Comparison of ENCODE assay signal across 8 mouse cellular contexts in the genomic region with DNA sequence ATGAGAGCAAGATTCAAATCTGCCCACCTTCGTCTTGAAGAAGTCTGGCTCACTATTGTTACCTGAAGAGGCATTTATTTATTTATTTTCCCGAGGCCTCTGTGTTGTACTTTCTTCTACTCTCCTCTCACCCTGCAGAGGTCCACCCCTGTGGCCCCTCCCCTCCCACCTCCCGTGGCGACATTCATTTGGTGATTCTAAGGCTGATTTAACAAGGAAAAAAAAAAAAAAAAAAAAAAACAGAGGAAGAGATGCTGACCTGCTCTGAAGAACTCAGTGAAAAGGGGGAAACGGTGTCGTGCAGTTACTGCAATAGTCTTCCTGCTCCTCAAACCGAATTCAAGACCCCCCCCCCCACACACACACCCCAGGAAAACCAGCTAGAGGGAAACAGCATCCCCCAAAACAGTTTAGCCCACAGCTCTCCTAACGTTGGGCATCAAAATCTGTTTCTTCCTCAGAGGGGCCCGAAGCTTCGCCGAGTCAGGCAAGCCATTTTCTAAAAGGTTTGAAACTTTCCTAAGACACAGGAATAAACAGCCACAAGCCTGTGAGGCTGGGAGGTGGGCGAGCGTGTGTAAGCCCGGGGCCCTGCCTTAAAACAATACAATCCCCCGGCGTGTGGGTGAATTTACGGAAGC. TPM values are rescaled to one million over a fixed set of nuclear protein-coding genes. Genes with fewer than 3 reads are reported as not detected.
DNase-seq lines count a peak whose midpoint lies in the region; ATAC-seq and TF ChIP-seq lines count a peak whose summit lies in the region.

No protein-coding gene starts in this region.

- H3K4me1 ChIP-seq in spleen, adult 2 months (ENCODE audit: control insufficient read depth, insufficient read depth, insufficient read length) = no peaks in the 10 kb centered on the region
- H3K4me1 ChIP-seq in limb, embryonic 14.5 days (ENCODE audit: control insufficient read depth, insufficient read depth, low read length) = peaks cover 12% of the 10 kb centered on the region; the same call in 1 of the 2 replicates
- peaks cover 10% of the 10 kb centered on the region; the same call in 1 of the 2 replicates for H3K4me1 ChIP-seq in stomach, embryonic 15.5 days

- no peak for TF ChIP-seq CTCF in spleen, adult 2 months (IDR thresholded peaks at IDR 0.05; ENCODE audit: extremely low read depth, insufficient read depth, insufficient read length, insufficient replicate concordance)

- peak overlapping the region; percentile 95 for H3K4me2 ChIP-seq in limb, embryonic 14.5 days (replicated peaks; ENCODE audit: low read depth, low read length, severe bottlenecking)
- H3K4me2 ChIP-seq in stomach, embryonic 15.5 days = peak overlapping the region; percentile 98

- under 1% methylated on average over 17 of the region's 17 CpGs for WGBS in spleen, adult 2 months
- under 1% methylated on average over 17 of the region's 17 CpGs for WGBS in limb, embryonic 14.5 days
- 2% methylated on average over 17 of the region's 17 CpGs for WGBS in stomach, embryonic 15.5 days

- peak; percentile 41 to 53 for DNase-seq in cerebellum, postnatal 10 days
- DNase-seq in cerebellum, postnatal 4 days (ENCODE audit: low spot score in 2 of 2) = no peak
- DNase-seq in spleen, adult 2 months (ENCODE audit: low read depth in 1 of 2, low spot score in 2 of 2) = no peak
- no peak for DNase-seq in spleen, postnatal 4 days (ENCODE audit: low spot score in 2 of 2)
- no peak for DNase-seq in limb, embryonic 14.5 days (ENCODE audit: low spot score)
- no peak for DNase-seq in lung, postnatal 4 days

- H3K9me3 ChIP-seq in limb, embryonic 14.5 days (ENCODE audit: control insufficient read depth, low read length) = no peaks in the 10 kb centered on the region
- no peaks in the 10 kb centered on the region for H3K9me3 ChIP-seq in stomach, embryonic 15.5 days

- peak overlapping the region; percentile 94 for H3K27ac ChIP-seq in spleen, adult 2 months (ENCODE audit: insufficient read depth, low read length)
- peak overlapping the region; percentile 97 for H3K27ac ChIP-seq in limb, embryonic 14.5 days (replicated peaks; ENCODE audit: low read depth, low read length)
- H3K27ac ChIP-seq in stomach, embryonic 15.5 days = peak overlapping the region; percentile 96

- 0 out of 2 replicates have a peak, but pooled peaks cover 2% of the 10 kb centered on the region for H3K36me3 ChIP-seq in spleen, adult 2 months (ENCODE audit: control insufficient read depth, insufficient read depth, low read length)
- H3K36me3 ChIP-seq in limb, embryonic 14.5 days (ENCODE audit: control insufficient read depth, insufficient read depth, low read length) = no peaks in the 10 kb centered on the region
- no peaks in the 10 kb centered on the region for H3K36me3 ChIP-seq in stomach, embryonic 15.5 days

- H3K27me3 ChIP-seq in spleen, adult 2 months (ENCODE audit: control insufficient read depth, insufficient read depth, low read length) = peaks cover 4% of the 10 kb centered on the region; the same call in 1 of the 2 replicates
- H3K27me3 ChIP-seq in limb, embryonic 14.5 days (ENCODE audit: control insufficient read depth, insufficient read depth, low read length) = no peaks in the 10 kb centered on the region
- no peaks in the 10 kb centered on the region for H3K27me3 ChIP-seq in stomach, embryonic 15.5 days (replicated peaks)

- no peak for TF ChIP-seq POLR2A in spleen, adult 2 months (IDR thresholded peaks at IDR 0.05; ENCODE audit: low read depth, low read length)
- no peak for TF ChIP-seq POLR2A in limb, embryonic 14.5 days (IDR thresholded peaks at IDR 0.05; ENCODE audit: borderline replicate concordance, extremely low read depth, insufficient read depth, insufficient read length)

- no peak for ATAC-seq in limb, embryonic 14.5 days (ENCODE audit: low FRiP score, low read depth)
- ATAC-seq in stomach, embryonic 15.5 days (ENCODE audit: insufficient read depth, low FRiP score, low read depth) = no peak
- ATAC-seq in monocyte, adult 5-6 weeks (replicated peaks; ENCODE audit: insufficient number of reproducible peaks, low FRiP score, low TSS enrichment, poor library complexity, severe bottlenecking) = no peak

- peak overlapping the region; percentile 70 for H3K4me3 ChIP-seq in spleen, adult 2 months (ENCODE audit: extremely low read depth, insufficient read depth, insufficient read length)
- H3K4me3 ChIP-seq in limb, embryonic 14.5 days (replicated peaks; ENCODE audit: low read length) = peak overlapping the region; percentile 75
- H3K4me3 ChIP-seq in stomach, embryonic 15.5 days (replicated peaks) = peak overlapping the region; percentile 68

- H3K9ac ChIP-seq in limb, embryonic 14.5 days (ENCODE audit: low read depth, low read length, severe bottlenecking) = peak overlapping the region; percentile 96
- H3K9ac ChIP-seq in stomach, embryonic 15.5 days = peak overlapping the region; percentile 33; the same call in 1 of the 2 replicates

RNA-seq across cellular contexts. Expression of a gene that starts 0.8 kb away (rescaled TPM):
- not detected in 2 replicates for polyA plus RNA-seq in spleen, adult 2 months (2012; rRNA removed)
- 0.19 TPM in 1 of 2 replicates, not detected in the other for polyA plus RNA-seq in limb, embryonic 14.5 days (2012; rRNA removed)
- not detected in 2 replicates for polyA plus RNA-seq in limb, embryonic 14.5 days (2014; fragmentation: Nextera tagmentation; extraction: Ambion mirVana)
- polyA plus RNA-seq in stomach, embryonic 15.5 days (2015; fragmentation: Nextera tagmentation; extraction: Ambion mirVana) = not detected in 2 replicates
- total RNA-seq in monocyte, adult 5-6 weeks (2017) = not detected in 3 replicates

RNA-seq across cellular contexts. Expression of a gene that starts 2.2 kb away (rescaled TPM):
- polyA plus RNA-seq in spleen, adult 2 months (2012; rRNA removed) = 24.2 and 26.2 TPM in 2 replicates
- polyA plus RNA-seq in limb, embryonic 14.5 days (2012; rRNA removed) = 33.8 and 38.2 TPM in 2 replicates
- polyA plus RNA-seq in limb, embryonic 14.5 days (2014; fragmentation: Nextera tagmentation; extraction: Ambion mirVana) = 61.7 and 74.9 TPM in 2 replicates
- 24.5 and 25.1 TPM in 2 replicates for polyA plus RNA-seq in stomach, embryonic 15.5 days (2015; fragmentation: Nextera tagmentation; extraction: Ambion mirVana)
- 12.1 to 16.9 TPM (median 13.9 TPM) in 3 replicates for total RNA-seq in monocyte, adult 5-6 weeks (2017)

Comparison
In these comparisons a context has a peak if more than half of its experiments do, and no peak if none do; other contexts are left out.
1. DNase-seq: peak in cerebellum, postnatal 10 days (2 of 2); none in cerebellum, postnatal 4 days (0 of 2), spleen, adult 2 months (0 of 2), spleen, postnatal 4 days (0 of 2), limb, embryonic 14.5 days (single experiment) and lung, postnatal 4 days (0 of 2).
2. Peak in every context shown above with its lines, with median percentiles within 50 percentile points of each other: H3K27ac ChIP-seq and H3K4me3 ChIP-seq.